Mouse (Mus musculus) ES-E14 (cell line): ENCODE data around the gene Olfr518.

Experiments used
- CHD2 ChIP-seq: IDR thresholded peaks from 2 replicates; pipeline ENCODE4 v1.6.1; 2014; ENCODE audit warnings: mild to moderate bottlenecking, low read depth, low read length, inconsistent platforms
- ZNF384 ChIP-seq: IDR thresholded peaks from 2 replicates; pipeline ENCODE4 v1.6.1; 2012; ENCODE audit warnings: low read depth, low read length, inconsistent platforms

DNA sequence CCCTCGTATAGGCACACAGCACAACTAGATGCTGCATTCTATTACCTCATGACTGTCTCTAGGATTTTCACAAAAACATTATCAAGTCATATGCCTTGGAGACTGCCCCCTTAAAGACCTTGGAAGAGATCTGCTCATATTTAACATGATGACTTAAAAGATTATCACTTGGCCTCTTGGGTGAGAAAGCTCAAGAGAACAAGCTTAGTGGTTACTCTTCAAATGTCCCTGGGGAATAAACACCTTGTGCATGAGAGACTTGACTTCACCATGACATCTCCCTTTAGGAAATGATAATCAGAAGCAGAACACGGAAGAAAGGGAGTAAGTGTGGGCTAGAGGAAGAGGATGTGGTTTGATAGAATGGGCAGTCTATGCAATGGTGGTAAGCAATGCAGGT lies 12.5 kb downstream of the Olfr518 start, which contains the start of gene Olfr517:
- TF ChIP-seq ZNF384 (no peak), CHD2 (no peak)
